Mouse (Mus musculus) neural tube, embryonic 12.5 days (tissue): ENCODE data around the gene Vwa3b. TPM values are rescaled to one million over a fixed set of nuclear protein-coding genes. Genes with fewer than 3 reads are reported as not detected.

ENCODE experiments used
- ATAC-seq: fragments of 200-750 bp; cut with Nextera tagmentation; 2 replicates; pipeline ENCODE4 v1.8.0; 2017; ENCODE audit warnings: low read depth, mild to moderate bottlenecking, moderate TSS enrichment, moderate library complexity; ENCODE audit not compliant: low FRiP score
- H3K27ac ChIP-seq: fragments of 300-500 bp; sonication (generic); 2 replicates; pipeline ENCODE4 v1.5.1; 2016
- H3K27me3 ChIP-seq: fragments of 300-500 bp; sonication (generic); replicated peaks from 2 replicates; pipeline ENCODE4 v1.6.1; 2016; ENCODE audit warnings: mild to moderate bottlenecking
- H3K36me3 ChIP-seq: fragments of 300-500 bp; sonication (generic); 2 replicates; pipeline ENCODE4 v1.6.1; 2016; ENCODE audit warnings: mild to moderate bottlenecking
- H3K4me1 ChIP-seq: fragments of 300-500 bp; sonication (generic); 2 replicates; pipeline ENCODE4 v1.6.1; 2016
- H3K4me2 ChIP-seq: fragments of 300-500 bp; sonication (generic); replicated peaks from 2 replicates; pipeline ENCODE4 v1.6.1; 2016; ENCODE audit warnings: mild to moderate bottlenecking
- H3K4me3 ChIP-seq: fragments of 300-500 bp; sonication (generic); 2 replicates; pipeline ENCODE4 v1.5.1; 2016
- H3K9ac ChIP-seq: fragments of 300-500 bp; sonication (generic); 2 replicates; pipeline ENCODE4 v1.6.1; 2016; ENCODE audit warnings: mild to moderate bottlenecking
- H3K9me3 ChIP-seq: fragments of 300-500 bp; sonication (generic); 2 replicates; pipeline ENCODE4 v1.6.1; 2016; ENCODE audit warnings: mild to moderate bottlenecking
- WGBS: fragments of 180-500 bp; shearing (Covaris S2); methylation state at CpG from one replicate; pipeline ENCODE4 v1.1.7; 2016; 5-methylcytosine and 5-hydroxymethylcytosine counted together
- polyA plus RNA-seq: library from polyadenylated mRNA; unstranded; fragments of >200 nt; fragmentation: Nextera tagmentation; extraction: Ambion mirVana; gene quantifications from 2 replicates; pipeline ENCODE4 v1.2.1, GENCODE M21; 2016

The Vwa3b gene
- polyA plus RNA-seq, 1 experiment from 2014 or later, result 0.27 TPM

- no peaks in the 10 kb centered on the region for H3K27me3 ChIP-seq
- no peak overlapping the region for H3K4me3 ChIP-seq
- no peak overlapping the region for H3K9ac ChIP-seq
- H3K9me3 ChIP-seq, result no peaks in the 10 kb centered on the region
- 89% methylated on average over 9 of the region's 9 CpGs for WGBS
- ATAC-seq, result no peak
- H3K27ac ChIP-seq, result no peak overlapping the region
- H3K36me3 ChIP-seq, result no peaks in the 10 kb centered on the region
- no peak overlapping the region for H3K4me2 ChIP-seq
- no peaks in the 10 kb centered on the region for H3K4me1 ChIP-seq
Measured at GRCm38 (mm10) chr1:37151896-37152295, 125.5 kb downstream of the Vwa3b start.

DNA sequence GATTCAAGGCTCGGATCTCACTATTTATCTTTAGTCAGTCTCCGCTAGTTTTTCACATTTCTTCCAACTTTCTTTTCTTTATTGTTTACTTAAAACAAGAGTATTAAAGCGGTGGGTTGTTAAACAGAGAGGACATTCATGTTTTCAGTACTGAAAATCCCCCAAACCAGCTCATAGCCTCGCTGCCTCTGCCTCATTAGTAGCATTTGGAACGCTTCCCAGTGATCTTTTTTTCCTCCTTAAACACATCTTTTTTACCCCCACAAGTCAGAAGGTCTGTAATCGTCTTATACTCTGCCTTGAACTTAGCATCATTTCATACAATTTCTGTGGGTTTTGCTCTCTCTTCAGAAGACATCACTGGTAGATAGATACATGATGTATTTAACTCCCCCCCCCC, 139.7 kb downstream of the Vwa3b start:
- Histone ChIP-seq H3K4me1 (no peaks in the 10 kb centered on the region), H3K9me3 (no peaks in the 10 kb centered on the region), H3K4me3 (no peak overlapping the region), H3K27ac (no peak overlapping the region), H3K9ac (no peak overlapping the region), H3K4me2 (no peak overlapping the region), H3K27me3 (no peaks in the 10 kb centered on the region), H3K36me3 (no peaks in the 10 kb centered on the region)
- WGBS, result 70% methylated on average over 6 of the region's 6 CpGs
- no peak for ATAC-seq

- ATAC-seq, result no peak
- H3K4me2 ChIP-seq, result no peak overlapping the region
- 80% methylated on average over 7 of the region's 7 CpGs for WGBS
Measured at GRCm38 (mm10) chr1:37167918-37168317, 141.5 kb downstream of the Vwa3b start.

DNA sequence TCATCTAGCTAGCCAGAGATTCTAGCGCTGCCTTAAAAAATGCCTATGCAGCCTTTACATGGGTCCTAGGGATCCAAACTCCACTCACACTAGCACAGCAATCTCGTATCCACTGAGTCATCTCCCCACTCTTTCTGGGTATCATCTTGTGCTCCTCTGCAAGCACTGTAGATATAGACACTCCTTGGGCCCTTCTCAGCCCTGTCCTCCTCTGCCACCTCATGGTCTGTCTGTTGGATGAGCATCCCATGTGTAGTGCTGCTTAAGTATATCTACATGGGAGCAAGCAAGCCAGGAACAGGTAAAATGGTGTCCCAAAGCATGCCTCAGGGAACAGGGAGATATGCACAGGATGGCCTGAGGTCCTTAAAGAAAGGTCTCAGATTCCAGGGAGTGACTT, 151.5 kb downstream of the Vwa3b start:
- no peaks in the 10 kb centered on the region for H3K4me1 ChIP-seq
- H3K9me3 ChIP-seq, result no peaks in the 10 kb centered on the region
- H3K36me3 ChIP-seq, result no peaks in the 10 kb centered on the region
- H3K4me2 ChIP-seq, result no peak overlapping the region
- H3K27me3 ChIP-seq, result no peaks in the 10 kb centered on the region
- no peak overlapping the region for H3K4me3 ChIP-seq
- H3K27ac ChIP-seq, result no peak overlapping the region
- ATAC-seq, result no peak
- 90% methylated on average over 2 of the region's 2 CpGs for WGBS
- H3K9ac ChIP-seq, result no peak overlapping the region

More at GRCm38 (mm10) chr1:37167918-37168317, 141.5 kb downstream of the Vwa3b start:
- Histone ChIP-seq H3K9ac (no peak overlapping the region), H3K27me3 (no peaks in the 10 kb centered on the region), H3K27ac (no peak overlapping the region), H3K9me3 (no peaks in the 10 kb centered on the region), H3K4me1 (no peaks in the 10 kb centered on the region), H3K4me3 (no peak overlapping the region), H3K36me3 (no peaks in the 10 kb centered on the region)

DNA sequence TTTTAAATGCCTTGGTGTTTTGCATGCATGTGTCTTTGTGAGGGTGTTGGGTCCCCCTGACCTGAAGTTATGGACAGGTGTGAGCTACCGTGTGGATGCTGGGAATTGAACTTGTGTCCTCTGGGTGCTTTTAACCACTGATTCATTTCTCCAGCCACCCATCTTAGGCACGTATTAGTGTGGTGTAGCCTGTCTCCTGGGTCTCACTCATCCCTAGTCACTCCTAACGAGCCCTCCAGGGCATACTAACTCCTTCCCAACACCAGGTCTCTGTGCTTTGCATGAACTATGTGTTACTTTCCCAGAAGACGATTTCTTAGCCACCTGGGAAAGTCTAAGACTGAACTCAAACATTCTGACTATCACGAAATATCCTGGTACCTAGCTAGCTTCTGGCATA, 153.5 kb downstream of the Vwa3b start:
- no peak overlapping the region for H3K4me3 ChIP-seq
- H3K9ac ChIP-seq, result no peak overlapping the region
- H3K4me2 ChIP-seq, result no peak overlapping the region
- ATAC-seq, result no peak
- H3K9me3 ChIP-seq, result no peaks in the 10 kb centered on the region
- H3K27ac ChIP-seq, result no peak overlapping the region
- WGBS, result 73% methylated on average over 5 of the region's 5 CpGs
- no peaks in the 10 kb centered on the region for H3K36me3 ChIP-seq
- no peaks in the 10 kb centered on the region for H3K4me1 ChIP-seq
- H3K27me3 ChIP-seq, result no peaks in the 10 kb centered on the region

GRCm38 (mm10) chr1:37187050-37187449, 160.7 kb downstream of the Vwa3b start:
- H3K27me3 ChIP-seq, result no peaks in the 10 kb centered on the region
- no peaks in the 10 kb centered on the region for H3K9me3 ChIP-seq
- H3K4me3 ChIP-seq, result no peak overlapping the region
- no peaks in the 10 kb centered on the region for H3K4me1 ChIP-seq
- no peak overlapping the region for H3K27ac ChIP-seq
- H3K9ac ChIP-seq, result no peak overlapping the region
- no peak overlapping the region for H3K4me2 ChIP-seq
- 81% methylated on average over 6 of the region's 6 CpGs for WGBS
- H3K36me3 ChIP-seq, result no peaks in the 10 kb centered on the region
- ATAC-seq, result no peak

GRCm38 (mm10) chr1:37194607-37195006, 168.2 kb downstream of the Vwa3b start:
- Histone ChIP-seq H3K27ac (no peak overlapping the region), H3K9me3 (no peaks in the 10 kb centered on the region), H3K27me3 (no peaks in the 10 kb centered on the region), H3K4me1 (no peaks in the 10 kb centered on the region), H3K36me3 (no peaks in the 10 kb centered on the region), H3K4me3 (no peak overlapping the region), H3K9ac (no peak overlapping the region), H3K4me2 (no peak overlapping the region)
- 65% methylated on average over 4 of the region's 4 CpGs for WGBS
- no peak for ATAC-seq

- 93% methylated on average over 4 of the region's 4 CpGs for WGBS
- Histone ChIP-seq H3K4me3 (no peak overlapping the region), H3K4me1 (no peaks in the 10 kb centered on the region), H3K9me3 (no peaks in the 10 kb centered on the region), H3K9ac (no peak overlapping the region), H3K36me3 (no peaks in the 10 kb centered on the region), H3K27ac (no peak overlapping the region), H3K27me3 (no peaks in the 10 kb centered on the region), H3K4me2 (no peak overlapping the region)
- ATAC-seq, result no peak
Measured at GRCm38 (mm10) chr1:37201406-37201805, 175.0 kb downstream of the Vwa3b start.

DNA sequence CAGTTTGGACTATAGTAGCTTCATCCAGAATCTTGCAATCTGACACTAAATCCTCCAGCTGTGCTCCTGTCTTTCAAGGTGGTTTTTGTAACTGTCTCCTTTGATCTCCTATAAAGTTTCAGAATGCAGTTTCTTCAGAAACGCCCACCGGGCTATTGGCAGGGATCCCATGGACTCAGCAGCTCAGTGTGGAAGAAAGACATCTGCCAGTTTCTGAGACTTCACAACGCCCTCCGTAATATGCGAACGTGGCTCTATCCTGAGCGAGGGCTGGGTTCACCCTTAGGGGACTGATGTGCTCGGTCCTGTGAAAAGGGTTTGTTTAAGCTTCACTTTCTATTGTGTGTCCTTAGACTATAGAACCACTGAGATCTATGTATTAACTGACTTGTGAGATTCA, 181.3 kb downstream of the Vwa3b start:
- WGBS, result 88% methylated on average over 8 of the region's 8 CpGs
- Histone ChIP-seq H3K4me2 (no peak overlapping the region), H3K4me3 (no peak overlapping the region), H3K27ac (no peak overlapping the region), H3K9ac (no peak overlapping the region), H3K4me1 (no peaks in the 10 kb centered on the region), H3K27me3 (no peaks in the 10 kb centered on the region), H3K36me3 (no peaks in the 10 kb centered on the region), H3K9me3 (no peaks in the 10 kb centered on the region)
- no peak for ATAC-seq

- WGBS, result 91% methylated on average over 9 of the region's 9 CpGs
- Histone ChIP-seq H3K27ac (no peak overlapping the region), H3K4me1 (no peaks in the 10 kb centered on the region), H3K9ac (no peak overlapping the region), H3K27me3 (no peaks in the 10 kb centered on the region), H3K4me3 (no peak overlapping the region), H3K4me2 (no peak overlapping the region), H3K36me3 (no peaks in the 10 kb centered on the region), H3K9me3 (no peaks in the 10 kb centered on the region)
- no peak for ATAC-seq
Measured at GRCm38 (mm10) chr1:37212375-37212774, 186.0 kb downstream of the Vwa3b start.

- Histone ChIP-seq H3K4me1 (no peaks in the 10 kb centered on the region), H3K27me3 (no peaks in the 10 kb centered on the region; the same call in 1 of the 2 replicates), H3K9me3 (no peaks in the 10 kb centered on the region), H3K9ac (no peak within 1 kb of the TSS), H3K36me3 (no peaks in the 10 kb centered on the region), H3K27ac (no peak within 1 kb of the TSS), H3K4me2 (no peak within 1 kb of the TSS), H3K4me3 (no peak within 1 kb of the TSS)
- 81% methylated on average over 1 of the region's 1 CpGs for WGBS
- no peak for ATAC-seq
Measured at GRCm38 (mm10) chr1:37214144-37214543, 187.7 kb downstream of the Vwa3b start, which contains the start of gene Cnga3. Gene Cnga3, plus strand, starts transcription at chr1:37214434.

- ATAC-seq, result no peak
- Histone ChIP-seq H3K9ac (no peak overlapping the region), H3K4me1 (peaks cover 12% of the 10 kb centered on the region), H3K4me2 (no peak overlapping the region), H3K27ac (no peak overlapping the region), H3K36me3 (no peaks in the 10 kb centered on the region), H3K4me3 (no peak overlapping the region), H3K9me3 (no peaks in the 10 kb centered on the region), H3K27me3 (no peaks in the 10 kb centered on the region; the same call in 1 of the 2 replicates)
- 7% methylated on average over 14 of the region's 14 CpGs for WGBS
Measured at GRCm38 (mm10) chr1:37218386-37218785, 192.0 kb downstream of the Vwa3b start.

- no peaks in the 10 kb centered on the region for H3K9me3 ChIP-seq
- peaks cover 12% of the 10 kb centered on the region for H3K4me1 ChIP-seq
- no peak overlapping the region for H3K27ac ChIP-seq
- no peaks in the 10 kb centered on the region for H3K36me3 ChIP-seq
- 90% methylated on average over 5 of the region's 5 CpGs for WGBS
- no peak overlapping the region for H3K4me3 ChIP-seq
- no peaks in the 10 kb centered on the region; the same call in 1 of the 2 replicates for H3K27me3 ChIP-seq
- no peak overlapping the region for H3K9ac ChIP-seq
- ATAC-seq, result no peak
- H3K4me2 ChIP-seq, result 0 out of 2 replicates have a peak overlapping the region, but pooled peaks have one; percentile 7
Measured at GRCm38 (mm10) chr1:37219593-37219992, 193.2 kb downstream of the Vwa3b start.
